Mouse (Mus musculus) midbrain, postnatal 0 days (tissue): Measurements from ENCODE around the gene Otud4. TPM values are rescaled to one million over a fixed set of nuclear protein-coding genes. Genes with fewer than 3 reads are reported as not detected.
A peak's percentile ranks its signal among the peaks of the same experiment; 100 is the strongest.
"Not testable (repeated sequence)": the region's sequence is repeated elsewhere in the genome, so short reads cannot be mapped to it uniquely, and the experiment has no call there.

Source experiments
- ATAC-seq: fragments of 200-750 bp; cut with Nextera tagmentation; 2 replicates; pipeline ENCODE4 v1.8.0; 2017; ENCODE audit warnings: moderate number of reproducible peaks, mild to moderate bottlenecking, moderate TSS enrichment, moderate library complexity; ENCODE audit not compliant: low FRiP score
- DNase-seq: peaks from one replicate; pipeline ENCODE4 v3.0.0-alpha.2; 2015; ENCODE audit warnings: low spot score
- H3K27ac ChIP-seq: fragments of 300-500 bp; sonication (generic); 2 replicates; pipeline ENCODE4 v1.5.1; 2014; ENCODE audit warnings: low read depth, mild to moderate bottlenecking, low read length, mixed read lengths
- H3K27me3 ChIP-seq: fragments of 300-500 bp; sonication (generic); 2 replicates; pipeline ENCODE4 v1.6.1; 2014; ENCODE audit warnings: low read length, control low read depth, mixed read lengths; ENCODE audit not compliant: insufficient read depth
- H3K36me3 ChIP-seq: fragments of 300-500 bp; sonication (generic); 2 replicates; pipeline ENCODE4 v1.6.1; 2014; ENCODE audit warnings: low read length, control low read depth, mixed read lengths; ENCODE audit not compliant: insufficient read depth
- H3K4me1 ChIP-seq: fragments of 300-500 bp; sonication (generic); 2 replicates; pipeline ENCODE4 v1.6.1; 2014; ENCODE audit warnings: mild to moderate bottlenecking, control low read depth, antibody characterized with exemption, low read length, mixed read lengths; ENCODE audit not compliant: insufficient read depth
- H3K4me2 ChIP-seq: fragments of 300-500 bp; sonication (generic); 2 replicates; pipeline ENCODE4 v1.6.1; 2014; ENCODE audit warnings: low read depth, mild to moderate bottlenecking, low read length, mixed read lengths; ENCODE audit not compliant: poor library complexity, severe bottlenecking
- H3K4me3 ChIP-seq: fragments of 300-500 bp; sonication (generic); 2 replicates; pipeline ENCODE4 v1.5.1; 2014; ENCODE audit warnings: low read depth, mild to moderate bottlenecking, low read length, moderate library complexity
- H3K9ac ChIP-seq: fragments of 300-500 bp; sonication (generic); replicated peaks from 2 replicates; pipeline ENCODE4 v1.6.1; 2014; ENCODE audit warnings: mild to moderate bottlenecking, low read length, moderate library complexity, mixed read lengths; ENCODE audit not compliant: poor library complexity, severe bottlenecking
- H3K9me3 ChIP-seq: fragments of 300-500 bp; sonication (generic); 2 replicates; pipeline ENCODE4 v1.6.1; 2016; ENCODE audit warnings: low read length, control low read depth
- CTCF ChIP-seq: IDR thresholded peaks from 2 replicates; pipeline ENCODE4 v1.5.1; 2016; ENCODE audit warnings: antibody characterized with exemption, mild to moderate bottlenecking
- WGBS: fragments of 180-500 bp; shearing (Covaris S2); extraction: QIAGEN DNeasy Blood & Tissue Kit; methylation state at CpG from one replicate; pipeline ENCODE4 v1.1.7; 2014; 5-methylcytosine and 5-hydroxymethylcytosine counted together
- polyA plus RNA-seq: library from polyadenylated mRNA; unstranded; fragments of >200 nt; fragmentation: Nextera tagmentation; extraction: Ambion mirVana; gene quantifications from 2 replicates; pipeline ENCODE4 v1.2.1, GENCODE M21; 2015
- total RNA-seq: library from RNA; depleted of rRNA; stranded (reverse); fragments of >200 nt; gene quantifications from 2 replicates; pipeline ENCODE4 v1.2.3, GENCODE M21; 2014

The Otud4 gene
- total and polyA plus RNA-seq, 2 experiments from 2014 or later = 6.4 to 24.3 TPM

DNA sequence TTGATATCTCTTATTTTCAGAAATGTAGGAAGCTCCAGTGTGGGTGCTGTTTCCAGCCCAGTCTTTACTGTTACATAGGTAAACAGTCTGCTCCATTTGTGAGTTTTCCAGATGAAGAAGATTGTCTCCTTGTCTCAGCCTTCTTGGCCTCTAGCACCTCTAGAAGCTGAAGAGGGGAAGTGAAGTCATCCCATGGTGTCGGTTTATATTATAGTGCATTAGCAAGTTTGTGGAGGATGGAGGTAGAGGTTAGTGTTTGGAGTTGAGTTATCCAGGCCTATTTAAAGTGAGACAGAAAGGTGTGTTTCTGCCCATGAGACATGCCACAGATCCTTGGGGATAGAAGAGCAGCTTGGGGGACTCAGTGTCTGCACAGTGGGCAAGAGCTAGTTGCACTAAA lies 1.7 kb downstream of the Otud4 start:
- DNase-seq (no peak), ATAC-seq (no peak)
- Histone ChIP-seq H3K27me3 (no peaks in the 10 kb centered on the region), H3K4me2 (peak overlapping the region; percentile 72), H3K9ac (0 out of 2 replicates have a peak overlapping the region, but pooled peaks have one; percentile 5), H3K4me3 (peak overlapping the region; percentile 88; the same call in 1 of the 2 replicates), H3K4me1 (peaks cover 7% of the 10 kb centered on the region; the same call in 1 of the 2 replicates), H3K9me3 (no peaks in the 10 kb centered on the region), H3K27ac (no peak overlapping the region), H3K36me3 (0 out of 2 replicates have a peak, but pooled peaks cover 2% of the 10 kb centered on the region)
- 27% methylated on average over 1 of the region's 1 CpGs for WGBS
- TF ChIP-seq CTCF = no peak

DNA sequence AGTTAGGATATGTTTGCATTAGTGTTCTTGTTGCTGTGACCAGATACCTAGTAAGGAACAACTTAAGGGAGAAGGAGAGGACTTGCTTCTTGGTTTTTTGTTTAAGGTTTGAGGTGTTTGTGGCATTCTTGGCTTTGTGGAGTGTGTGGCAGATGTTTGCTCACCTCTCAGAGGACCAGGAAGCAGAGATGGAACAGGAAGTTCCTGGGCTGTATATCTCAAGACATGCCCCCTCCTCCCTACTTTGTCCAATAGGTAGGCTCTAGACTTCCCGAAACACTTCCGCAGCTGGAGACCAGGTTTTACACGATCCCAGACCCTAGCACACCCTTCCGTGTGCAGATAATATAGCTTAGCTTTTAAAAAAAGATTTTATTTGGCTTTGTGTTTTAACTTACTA lies 10.2 kb downstream of the Otud4 start:
- H3K4me3 ChIP-seq = no peak overlapping the region
- no peaks in the 10 kb centered on the region for H3K27me3 ChIP-seq
- no peak overlapping the region for H3K27ac ChIP-seq
- no peaks in the 10 kb centered on the region for H3K9me3 ChIP-seq
- WGBS = 96% methylated on average over 4 of the region's 4 CpGs
- peaks cover 6% of the 10 kb centered on the region; the same call in 1 of the 2 replicates for H3K36me3 ChIP-seq
- no peak overlapping the region for H3K9ac ChIP-seq
- no peaks in the 10 kb centered on the region for H3K4me1 ChIP-seq
- no peak for ATAC-seq
- no peak for DNase-seq
- no peak overlapping the region for H3K4me2 ChIP-seq
- TF ChIP-seq CTCF = no peak

DNA sequence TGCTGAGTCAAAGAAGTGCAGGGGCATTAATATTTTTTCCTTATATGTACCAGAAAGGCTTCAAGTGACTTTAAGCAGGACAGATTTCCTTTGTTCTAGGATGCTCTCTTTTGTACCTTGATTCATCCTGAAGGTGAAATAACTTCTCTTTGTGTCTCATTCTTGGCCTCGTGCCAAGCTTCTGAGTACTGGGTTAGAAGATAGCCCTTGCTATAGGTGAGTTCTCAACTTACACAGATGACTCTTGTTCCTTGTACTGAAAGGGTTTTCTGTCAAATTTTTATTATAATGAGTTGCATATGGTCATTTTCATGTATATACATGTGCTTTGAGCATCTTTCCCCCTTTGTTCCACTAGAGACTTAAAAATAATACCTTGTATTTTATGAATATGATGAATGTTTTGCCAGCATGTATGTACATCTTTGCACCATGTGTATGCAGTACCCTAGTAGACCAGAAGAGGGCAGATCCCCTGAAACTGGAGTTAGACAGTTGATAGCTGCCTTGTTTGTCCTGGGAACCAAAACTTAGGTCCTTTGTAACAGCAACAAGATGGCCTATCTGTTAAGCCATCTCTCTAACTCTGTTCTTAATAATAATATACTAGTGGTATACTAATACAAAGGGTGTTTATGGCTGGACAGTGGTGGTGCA lies 10.9 kb downstream of the Otud4 start:
- 97% methylated on average over 1 of the region's 1 CpGs for WGBS
- ATAC-seq = no peak

DNA sequence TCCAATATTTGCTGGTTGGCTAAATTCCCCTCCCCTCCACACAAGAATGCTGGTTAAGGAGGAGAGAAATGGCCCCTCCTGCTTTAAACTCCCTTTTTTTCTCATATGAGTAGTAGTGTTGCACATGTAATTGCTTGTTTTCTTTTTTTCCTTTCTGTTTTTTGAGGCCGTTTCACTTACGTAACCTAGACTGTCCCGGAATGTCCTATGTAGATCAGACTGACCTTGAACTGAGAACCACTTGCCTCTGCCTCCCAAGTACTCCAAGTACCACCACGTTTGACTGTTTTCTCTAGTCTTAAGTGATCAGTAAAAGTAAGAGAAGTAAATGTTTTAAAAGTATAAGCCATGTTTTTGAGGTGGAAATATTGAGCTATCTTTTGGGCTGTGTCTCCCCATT lies 14.3 kb downstream of the Otud4 start:
- H3K27ac ChIP-seq = no peak overlapping the region
- DNase-seq (no peak), ATAC-seq (no peak)
- H3K36me3 ChIP-seq = peaks cover 11% of the 10 kb centered on the region; the same call in 1 of the 2 replicates
- no peaks in the 10 kb centered on the region for H3K27me3 ChIP-seq
- WGBS = 86% methylated on average over 4 of the region's 4 CpGs
- no peak overlapping the region for H3K9ac ChIP-seq
- no peaks in the 10 kb centered on the region for H3K9me3 ChIP-seq
- no peak overlapping the region for H3K4me3 ChIP-seq
- H3K4me1 ChIP-seq = no peaks in the 10 kb centered on the region
- TF ChIP-seq CTCF = no peak
- H3K4me2 ChIP-seq = no peak overlapping the region

More for the DNA sequence above, 10.9 kb downstream of the Otud4 start:
- no peaks in the 10 kb centered on the region for H3K9me3 ChIP-seq
- no peak overlapping the region for H3K4me2 ChIP-seq
- TF ChIP-seq CTCF = peak; percentile 71
- no peak overlapping the region for H3K4me3 ChIP-seq
- peaks cover 9% of the 10 kb centered on the region; the same call in 1 of the 2 replicates for H3K36me3 ChIP-seq
- DNase-seq = peak; percentile 17
- no peaks in the 10 kb centered on the region for H3K27me3 ChIP-seq
- H3K27ac ChIP-seq = no peak overlapping the region
- no peaks in the 10 kb centered on the region for H3K4me1 ChIP-seq
- no peak overlapping the region for H3K9ac ChIP-seq

DNA sequence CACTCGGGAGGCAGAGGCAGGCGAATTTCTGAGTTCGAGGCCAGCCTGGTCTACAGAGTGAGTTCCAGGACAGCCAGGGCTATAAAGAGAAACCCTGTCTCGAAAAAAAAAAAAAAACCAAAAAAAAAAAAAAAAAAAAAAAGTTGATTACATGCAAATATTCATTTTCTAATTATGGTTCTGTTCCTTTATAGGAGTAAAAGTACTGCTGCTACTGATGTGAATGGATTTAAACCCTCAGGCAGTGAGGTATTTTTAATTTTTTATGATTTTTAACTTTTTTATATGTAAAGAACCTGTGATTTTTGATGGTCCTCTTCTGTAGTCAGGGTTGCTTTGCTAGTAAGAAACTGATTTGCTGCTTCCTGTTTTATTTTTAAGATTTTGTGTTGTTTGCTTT lies 19.3 kb downstream of the Otud4 start:
- not testable (repeated sequence) for H3K27me3 ChIP-seq, H3K4me2 ChIP-seq, H3K9me3 ChIP-seq, H3K9ac ChIP-seq, ATAC-seq, H3K4me3 ChIP-seq, DNase-seq, H3K27ac ChIP-seq, H3K4me1 ChIP-seq
- H3K36me3 ChIP-seq = peaks cover 17% of the 10 kb centered on the region; the same call in 1 of the 2 replicates
- WGBS = 89% methylated on average over 4 of the region's 4 CpGs

DNA sequence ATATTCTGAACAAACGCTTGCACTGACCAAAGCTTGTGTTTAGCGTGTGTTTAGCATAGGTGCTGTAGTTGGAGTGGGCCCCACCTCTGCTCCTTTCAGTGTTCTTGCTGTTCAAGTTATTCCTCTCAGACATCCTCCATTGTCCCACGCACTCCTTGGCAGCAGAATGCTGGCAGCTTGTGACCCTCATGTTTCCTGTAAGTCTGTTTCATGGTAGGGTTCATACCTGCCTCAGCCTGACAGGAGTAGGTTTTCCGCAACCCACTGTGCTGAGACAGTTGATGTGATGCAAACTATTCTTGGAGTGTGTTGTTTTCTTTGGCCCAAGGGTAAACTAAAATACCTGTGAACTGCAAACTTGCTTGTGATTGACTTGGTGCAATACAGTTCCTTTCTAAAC lies 37.0 kb downstream of the Otud4 start:
- TF ChIP-seq CTCF = no peak
- no peaks in the 10 kb centered on the region for H3K9me3 ChIP-seq
- no peak overlapping the region for H3K27ac ChIP-seq
- no peak overlapping the region for H3K4me2 ChIP-seq
- WGBS = 91% methylated on average over 4 of the region's 4 CpGs
- peaks cover 15% of the 10 kb centered on the region for H3K36me3 ChIP-seq
- H3K9ac ChIP-seq = no peak overlapping the region
- DNase-seq = no peak
- ATAC-seq = no peak
- H3K4me1 ChIP-seq = no peaks in the 10 kb centered on the region
- H3K27me3 ChIP-seq = no peaks in the 10 kb centered on the region
- H3K4me3 ChIP-seq = no peak overlapping the region
